Mouse (Mus musculus): ENCODE measurements around the gene Chek2.
"Not testable (repeated sequence)": the region's sequence is repeated elsewhere in the genome, so short reads cannot be mapped to it uniquely, and the experiment has no call there.

Chek2 gene

DNA sequence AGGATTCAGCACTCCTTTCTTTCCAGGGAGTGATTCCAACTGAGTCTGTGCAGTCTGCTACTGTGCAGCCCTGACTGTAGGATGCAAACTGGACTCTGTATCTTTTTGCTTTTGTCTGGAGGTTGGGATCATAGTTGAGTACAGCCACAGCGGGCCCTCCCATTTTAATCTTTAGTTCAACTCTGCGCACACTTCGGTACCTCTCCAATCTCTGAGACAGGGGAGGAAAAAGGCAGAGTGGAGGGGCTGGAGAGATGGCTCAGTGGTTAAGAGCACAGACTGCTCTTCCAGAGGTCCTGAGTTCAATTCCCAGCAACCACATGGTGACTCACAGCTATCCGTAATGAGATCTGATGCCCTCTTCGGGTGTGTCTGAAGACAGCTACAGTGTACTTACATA, 1.8 kb upstream of the Chek2 start:
- intact Hi-C loops (cut with DNase I) = loop anchor here (10.0 kb wide), 1 partner anchor 427 kb away; no protein-coding TSS in a partner anchor

DNA sequence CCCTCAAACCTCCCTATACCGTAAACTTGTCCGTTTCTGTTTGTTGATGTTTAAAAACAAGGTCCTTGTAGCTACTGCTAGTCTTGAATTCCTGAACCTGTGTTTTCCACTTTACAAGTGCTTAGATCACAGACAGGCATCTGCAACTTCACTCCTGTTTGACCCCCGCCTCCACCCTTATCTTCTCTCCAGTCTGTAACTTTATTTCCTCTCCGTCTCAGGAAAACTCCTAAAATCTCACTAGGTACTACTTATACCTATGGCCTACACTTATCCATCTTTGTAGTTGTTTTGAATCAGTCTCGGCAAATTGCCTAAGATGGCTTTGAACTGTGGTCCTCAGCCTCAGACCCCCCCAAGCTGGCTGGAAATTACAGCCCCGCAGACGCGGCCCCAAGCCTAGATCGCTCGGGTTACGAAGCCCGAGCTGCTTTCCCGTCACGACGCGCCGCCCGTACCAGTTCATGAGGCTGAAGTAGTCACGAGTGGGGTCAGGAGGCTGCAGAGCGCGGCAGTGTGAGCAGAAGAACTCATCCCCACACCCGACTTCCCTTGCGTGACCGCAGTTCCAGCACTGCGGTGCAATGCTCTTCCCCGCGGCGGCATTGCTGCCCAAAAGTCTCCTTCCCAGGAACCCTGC, 621 bp upstream of the Chek2 start:
- intact Hi-C loops (cut with DNase I) = loop anchor here (10.0 kb wide), 1 partner anchor 426 kb away; no protein-coding TSS in a partner anchor

DNA sequence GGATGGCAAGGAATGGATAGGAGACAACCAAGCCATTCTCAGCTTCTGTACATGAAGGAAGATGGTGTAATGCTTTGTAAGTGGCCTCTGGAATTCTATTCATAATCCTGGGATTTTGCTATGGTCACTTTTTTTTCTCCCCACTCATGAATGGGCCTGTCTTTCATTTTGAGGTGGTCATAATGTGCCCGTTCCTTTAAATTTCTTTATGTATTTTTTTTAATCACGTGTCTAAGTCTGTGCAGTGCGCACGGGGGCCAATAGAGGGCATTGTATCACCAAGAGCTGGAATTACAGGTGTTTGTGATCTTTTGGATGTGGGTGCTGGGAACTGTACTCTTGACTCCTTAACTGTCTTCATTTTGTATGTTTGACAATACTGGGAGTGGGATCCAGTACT, 686 bp downstream of the Chek2 start:
- intact Hi-C loops (cut with DNase I) = no loop called here

DNA sequence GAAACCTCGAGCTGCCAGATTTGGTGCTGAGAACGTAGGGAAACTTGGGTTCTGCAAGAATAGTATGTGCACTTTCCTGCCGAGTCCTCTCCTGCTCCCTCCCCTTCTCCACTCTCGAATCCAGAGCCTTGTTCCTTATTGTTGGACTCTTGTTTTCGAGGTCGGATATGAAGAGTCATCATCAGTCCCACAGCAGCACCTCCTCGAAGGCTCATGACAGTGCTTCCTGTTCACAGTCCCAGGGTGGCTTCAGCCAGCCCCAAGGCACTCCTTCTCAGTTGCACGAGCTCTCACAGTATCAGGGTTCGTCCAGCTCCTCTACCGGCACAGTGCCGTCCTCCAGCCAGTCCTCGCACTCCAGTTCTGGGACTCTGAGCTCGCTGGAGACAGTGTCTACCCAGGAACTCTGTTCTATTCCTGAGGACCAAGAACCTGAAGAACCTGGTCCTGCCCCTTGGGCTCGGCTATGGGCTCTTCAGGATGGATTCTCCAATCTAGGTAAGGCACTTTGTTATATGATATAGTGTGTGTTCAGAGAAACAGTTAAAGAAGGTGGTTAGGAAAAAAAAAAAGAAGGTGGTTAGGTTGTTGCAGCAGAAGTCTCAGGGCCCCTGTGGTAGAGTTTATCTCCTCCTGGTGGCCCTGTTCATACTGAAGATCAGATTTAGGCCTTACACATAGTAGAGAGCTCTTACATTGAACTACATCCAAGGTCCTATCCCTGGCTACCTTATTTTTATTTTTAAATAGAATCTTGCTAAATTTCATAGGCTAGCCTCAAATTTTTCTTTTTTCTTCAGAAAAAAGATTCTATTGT, 1.5 kb downstream of the Chek2 start:
- intact Hi-C loops (cut with DNase I) = no loop called here

DNA sequence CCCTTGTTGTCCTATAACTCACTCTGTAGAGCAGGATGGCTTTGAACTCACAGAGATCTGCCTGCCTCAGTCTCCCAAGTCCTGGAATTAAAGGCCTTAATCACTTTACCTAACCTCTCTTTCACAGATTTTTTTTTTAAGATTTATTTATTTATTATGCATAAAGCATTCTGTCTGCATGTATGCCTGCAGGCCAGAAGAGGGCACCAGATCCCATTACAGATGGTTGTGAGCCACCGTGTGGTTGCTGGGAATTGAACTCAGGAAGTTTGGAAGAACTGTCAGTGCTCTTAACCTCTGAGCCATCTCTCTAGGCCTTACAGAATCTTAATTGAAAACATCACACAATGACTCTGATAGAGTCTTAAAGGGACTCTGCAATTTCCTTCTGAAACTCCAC, 13.2 kb downstream of the Chek2 start:
- intact Hi-C loops (cut with DNase I) = no loop called here

DNA sequence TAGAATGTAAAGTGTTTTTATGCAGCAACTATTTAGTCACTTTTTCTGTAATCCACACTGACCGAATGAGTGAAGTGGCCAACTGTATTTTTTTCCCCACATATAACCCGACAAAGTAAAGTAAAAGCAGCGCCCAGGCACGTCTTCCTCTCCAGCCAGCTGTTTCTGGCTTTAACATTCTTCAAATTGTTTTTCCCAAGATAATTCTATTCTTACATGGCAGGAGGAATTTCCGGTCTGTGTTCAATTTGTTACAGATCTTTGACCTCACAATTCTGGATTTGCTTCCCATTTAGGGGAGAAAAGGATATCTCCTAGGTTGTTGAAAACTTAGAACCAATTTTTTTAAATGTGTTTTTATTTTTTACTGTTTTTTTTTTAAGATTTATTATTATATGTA, 17.3 kb downstream of the Chek2 start:
- intact Hi-C loops (cut with DNase I) = no loop called here

DNA sequence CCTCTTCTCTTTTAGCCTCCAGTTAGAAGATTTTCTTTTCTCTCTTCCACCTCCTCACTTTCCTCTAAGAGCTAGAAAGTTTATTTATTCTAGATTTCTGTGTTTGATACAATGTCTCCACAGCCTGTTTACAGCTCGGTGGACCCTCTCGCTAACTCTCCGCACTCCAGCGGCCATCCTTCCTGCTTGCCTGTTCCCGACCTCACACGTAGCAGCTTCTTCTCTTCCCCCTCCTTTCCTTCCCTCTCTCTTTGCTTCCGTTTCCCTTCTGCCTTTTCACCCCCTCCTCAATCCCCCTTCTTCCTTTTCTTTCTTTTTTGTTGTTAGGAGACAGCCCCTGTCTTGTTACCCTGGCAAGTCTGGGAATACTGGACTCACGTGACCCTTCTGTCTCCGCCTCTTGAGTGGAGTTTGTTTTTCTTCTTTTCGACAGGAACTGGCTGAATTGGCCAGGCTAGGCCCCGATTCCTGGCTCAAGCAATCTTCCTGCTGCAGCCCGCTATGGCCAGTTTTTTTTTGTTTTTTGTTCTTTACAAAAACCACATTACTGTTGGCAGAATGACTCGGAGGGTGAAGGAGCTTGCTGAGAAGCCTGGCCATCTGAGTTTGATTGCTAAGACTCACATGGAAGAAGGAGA, 19.4 kb downstream of the Chek2 start:
- intact Hi-C loops (cut with DNase I) = no loop called here

DNA sequence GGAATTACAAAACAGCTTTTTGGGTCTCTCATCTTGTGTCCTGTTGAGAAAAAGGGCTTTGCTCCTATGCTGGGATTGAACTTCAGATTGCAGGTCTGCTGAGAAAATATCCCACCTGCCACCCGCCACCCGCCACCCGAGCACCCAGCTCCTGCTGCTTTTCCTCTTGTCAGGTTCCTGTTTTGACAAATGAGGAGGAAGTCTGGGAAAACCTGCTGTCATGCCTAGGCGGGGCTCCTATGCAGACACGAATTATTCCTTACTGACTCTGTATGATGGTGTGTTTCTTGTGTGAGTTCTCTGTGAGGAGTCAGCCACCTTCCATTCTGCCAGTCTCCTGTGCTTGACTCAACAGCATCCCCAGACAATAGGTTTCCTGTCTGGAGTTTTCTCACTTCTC, 20.7 kb downstream of the Chek2 start:
- intact Hi-C loops (cut with DNase I) = no loop called here

DNA sequence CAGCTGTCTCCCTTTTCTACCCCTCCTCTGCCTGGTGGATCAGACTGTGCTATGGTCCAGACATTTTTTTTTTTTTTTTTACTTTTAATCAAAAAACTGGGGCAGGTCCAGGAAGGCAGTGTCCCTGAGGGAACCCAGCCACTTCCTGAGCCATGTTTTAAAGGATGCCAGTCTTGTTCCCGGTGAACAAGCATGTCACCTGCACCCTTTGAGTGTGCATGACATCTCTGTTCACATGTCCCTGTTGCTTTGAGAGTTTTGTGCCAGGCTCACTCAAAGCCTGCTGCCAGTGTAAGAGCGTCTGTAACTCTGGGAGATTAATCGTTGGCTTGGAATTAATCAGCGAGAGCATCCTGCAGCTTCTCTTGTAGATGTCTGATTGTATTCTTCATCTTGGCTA, 28.7 kb downstream of the Chek2 start:
- intact Hi-C loops (cut with DNase I) = no loop called here

DNA sequence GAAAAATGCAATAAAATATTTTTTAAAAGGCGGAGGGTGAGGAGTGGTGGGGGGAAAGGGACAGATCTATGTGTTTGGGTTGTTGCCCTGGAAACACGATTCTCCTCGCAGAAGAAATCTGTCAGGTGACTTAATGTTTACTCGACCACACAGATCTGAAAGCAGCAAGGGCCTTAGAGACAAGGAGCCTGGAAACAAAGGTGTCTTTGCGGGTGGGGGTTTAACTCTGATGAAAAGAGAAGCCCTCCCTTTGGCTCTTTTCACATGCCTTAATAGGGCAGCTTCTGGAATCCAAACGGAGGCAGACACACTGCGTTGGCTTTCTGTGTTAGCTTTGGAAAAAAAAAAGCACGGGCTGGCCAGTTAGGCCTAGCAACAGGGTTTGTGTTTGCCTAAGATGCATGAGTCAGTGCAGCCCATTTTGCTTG, 29.5 kb downstream of the Chek2 start:
- intact Hi-C loops (cut with DNase I) = no loop called here

DNA sequence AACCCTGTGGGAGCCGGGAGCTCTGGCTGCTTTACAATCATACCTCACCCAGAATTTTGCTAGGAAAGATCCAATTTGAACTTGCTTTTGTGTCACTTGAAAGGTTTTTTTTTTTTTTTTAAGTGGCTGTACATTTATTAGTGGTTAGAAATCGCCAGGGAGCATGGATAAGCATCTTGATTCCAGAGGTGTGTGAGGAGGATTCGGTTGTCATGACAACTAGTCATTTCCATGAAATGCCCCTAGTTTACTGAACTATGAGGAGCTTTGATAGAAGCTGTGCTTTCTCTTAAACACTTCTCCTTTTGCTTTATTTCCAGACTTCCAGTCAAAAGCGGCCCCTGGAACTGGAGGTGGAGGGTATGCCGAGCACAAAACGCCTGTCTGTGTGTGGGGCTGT, 33.4 kb downstream of the Chek2 start:
- intact Hi-C loops (cut with DNase I) = no loop called here

DNA sequence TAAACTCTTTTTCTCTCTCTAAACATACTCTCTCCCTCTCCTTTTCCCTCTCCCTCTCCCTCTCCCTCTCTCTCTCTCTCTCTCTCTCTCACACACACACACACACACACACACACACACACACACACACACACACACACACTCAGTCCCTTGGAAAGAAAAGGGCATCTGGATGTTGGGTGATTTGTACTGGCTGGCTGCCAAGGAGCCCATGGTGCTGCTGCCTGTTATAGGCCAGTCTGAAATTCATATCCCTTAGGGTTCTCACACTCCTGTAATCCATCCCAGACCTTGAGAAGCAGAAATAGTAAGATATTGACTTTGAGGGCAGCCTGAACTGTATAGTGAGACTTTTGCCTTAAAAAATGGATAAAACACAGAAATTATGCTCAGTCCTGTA, 34.9 kb downstream of the Chek2 start:
- intact Hi-C loops (cut with DNase I) = no loop called here

DNA sequence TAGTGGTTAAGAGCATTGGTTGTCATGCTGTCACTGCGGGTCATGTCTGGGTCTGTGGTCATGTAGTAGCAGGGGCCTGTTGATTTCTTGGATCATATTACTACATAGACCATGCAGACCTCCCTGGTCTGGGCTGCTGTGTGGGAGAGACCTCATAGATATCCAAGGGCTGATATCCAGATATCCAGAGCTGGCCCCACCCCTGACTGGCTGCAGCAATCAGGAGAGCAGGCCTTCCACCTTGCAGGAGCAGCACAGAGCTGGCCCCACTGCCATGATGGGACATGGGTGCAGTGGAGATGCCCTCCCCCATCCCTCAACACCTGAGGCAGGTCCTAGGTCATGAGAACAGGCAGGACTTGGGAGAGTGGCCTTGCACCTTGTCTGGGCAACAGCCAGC, 35.5 kb downstream of the Chek2 start:
- intact Hi-C loops (cut with DNase I) = no loop called here

DNA sequence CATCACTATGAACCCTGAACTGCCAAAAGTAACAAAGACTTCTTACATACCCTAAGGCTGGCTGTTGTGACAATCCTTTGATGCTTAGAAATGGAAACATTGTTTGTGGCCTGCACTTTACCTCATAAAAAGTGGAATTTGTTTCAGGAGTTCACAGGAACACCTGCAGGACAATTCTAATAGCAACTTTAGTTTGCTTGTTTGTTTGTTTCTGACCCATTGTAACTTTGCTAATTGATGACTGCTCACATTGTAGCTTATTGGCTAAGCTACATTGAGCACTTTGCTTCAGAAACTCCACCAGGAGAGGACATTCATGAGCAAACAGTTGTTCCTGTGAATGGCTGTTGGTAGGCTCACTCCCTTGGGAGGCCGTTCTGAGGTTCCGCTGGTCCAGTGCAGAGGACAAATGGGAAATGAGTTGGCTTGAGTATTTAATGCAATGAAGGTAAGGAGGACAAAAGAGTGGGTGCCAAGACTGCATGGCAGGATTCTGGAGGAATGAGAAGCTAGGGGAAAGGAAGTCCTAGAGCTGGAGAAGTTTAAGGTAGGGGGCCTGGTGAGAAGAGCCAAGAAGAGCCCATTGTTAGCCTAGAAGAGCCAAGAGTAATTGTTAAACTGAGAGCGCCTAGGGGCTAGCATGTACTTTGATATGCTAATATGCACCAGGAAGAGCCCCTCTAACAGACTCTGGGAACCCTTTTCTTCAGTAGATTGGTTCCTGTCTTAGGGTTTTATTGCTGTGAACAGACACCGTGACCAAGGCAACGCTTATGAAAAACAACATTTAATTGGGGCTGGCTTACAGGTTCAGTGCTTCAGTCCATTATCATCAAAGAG, 38.1 kb downstream of the Chek2 start:
- intact Hi-C loops (cut with DNase I) = no loop called here

DNA sequence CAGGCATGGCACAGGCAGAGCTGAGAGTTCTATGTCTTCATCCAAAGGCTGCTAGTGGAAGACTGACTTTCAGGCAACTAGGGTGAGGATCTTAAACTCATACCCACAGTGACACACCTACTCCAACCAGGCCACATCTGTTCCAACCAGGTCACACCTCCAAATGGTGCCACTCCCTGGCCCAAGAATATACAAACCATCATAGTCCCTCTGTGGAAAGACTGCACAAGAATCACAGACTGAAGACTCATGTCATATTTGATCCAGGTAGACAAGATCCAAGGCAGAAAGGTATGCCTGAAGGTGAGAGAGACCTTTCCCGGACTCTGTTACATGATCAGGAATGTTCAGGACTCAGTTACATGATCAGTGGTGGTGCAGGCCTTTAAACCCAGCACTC, 38.7 kb downstream of the Chek2 start:
- intact Hi-C loops (cut with DNase I) = not testable (repeated sequence)

DNA sequence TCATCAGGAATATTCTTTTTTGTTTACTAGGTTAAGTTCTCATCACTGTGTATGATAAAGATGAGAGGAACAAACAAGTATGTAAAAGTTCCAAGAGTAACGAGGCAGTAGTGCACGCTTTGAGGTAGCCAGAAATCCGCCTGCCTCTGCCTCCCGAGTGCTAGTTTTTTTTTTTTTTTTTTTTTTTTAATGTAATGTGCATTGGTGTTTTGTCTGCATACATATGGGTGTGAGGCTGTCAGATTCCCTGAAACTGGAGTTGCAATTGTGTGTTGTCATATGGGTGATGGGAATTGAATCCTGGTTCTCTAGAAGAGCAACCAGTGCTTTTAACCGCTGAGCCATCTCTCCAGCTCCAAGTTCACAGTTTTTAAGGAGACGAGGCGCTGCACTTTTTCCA, 39.3 kb downstream of the Chek2 start:
- intact Hi-C loops (cut with DNase I) = no loop called here

DNA sequence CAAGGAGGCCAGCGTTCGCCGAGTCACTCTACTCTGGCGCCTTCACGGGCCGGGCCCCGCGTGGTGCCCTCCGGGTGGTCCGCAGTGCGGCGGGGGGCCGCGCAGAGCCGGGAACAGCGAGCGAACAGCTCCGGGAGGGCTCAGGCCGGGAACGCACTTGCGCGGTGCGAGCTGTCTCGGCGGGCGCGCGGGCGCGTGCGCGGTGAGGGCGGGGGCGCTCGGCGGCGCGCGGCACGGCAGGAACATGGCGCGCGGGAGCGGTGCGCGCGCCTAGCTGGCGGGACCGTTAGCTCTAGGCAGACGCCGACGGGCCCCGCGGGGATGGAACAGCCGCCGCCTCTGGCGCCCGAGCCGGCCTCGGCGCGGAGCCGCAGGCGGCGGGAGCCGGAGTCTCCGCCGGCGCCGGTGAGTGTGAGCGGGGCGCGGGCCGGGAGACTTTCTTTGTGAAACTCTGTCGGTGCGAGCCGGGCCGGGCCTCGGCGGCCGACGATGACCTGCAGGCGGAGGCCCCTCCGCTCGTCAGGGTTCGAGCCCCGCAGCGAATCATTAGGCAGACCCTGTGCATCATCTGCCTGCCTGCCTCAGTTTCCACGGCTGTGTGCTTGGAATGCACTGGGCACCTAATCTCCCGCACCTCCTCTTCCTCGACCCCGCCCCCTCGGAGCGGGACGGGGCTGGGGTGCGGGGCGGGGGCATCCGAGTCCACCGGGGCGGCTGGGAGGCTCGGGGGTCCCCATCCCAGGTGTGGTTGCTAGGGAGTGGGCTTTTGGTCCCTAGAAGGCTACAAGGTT, 40.0 kb downstream of the Chek2 start, which contains the start of gene Ttc28:
Ttc28 (plus strand) TSS at position 220 of the 791 bp plus-strand sequence.
- intact Hi-C loops (cut with DNase I) = no loop called here

DNA sequence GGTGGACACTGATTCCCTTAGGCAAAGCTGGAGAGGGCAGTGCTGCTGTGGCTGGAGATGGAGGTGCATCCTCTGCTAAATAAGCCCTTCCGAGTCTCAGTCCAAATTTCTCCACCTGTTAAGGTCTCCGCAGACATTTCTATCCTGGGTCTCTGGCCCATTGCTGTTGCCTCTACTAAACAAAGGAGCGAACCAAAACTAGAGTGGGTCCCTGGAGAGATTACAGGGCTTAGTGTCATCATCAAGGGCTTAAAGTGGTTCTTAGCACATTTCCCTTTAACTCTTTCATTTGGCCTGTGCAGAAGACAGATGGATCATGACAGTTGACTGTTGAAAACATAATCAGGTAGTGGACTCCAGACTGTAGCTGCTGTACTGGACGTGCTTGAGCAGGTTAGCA, 48.8 kb downstream of the Chek2 start:
- intact Hi-C loops (cut with DNase I) = no loop called here

DNA sequence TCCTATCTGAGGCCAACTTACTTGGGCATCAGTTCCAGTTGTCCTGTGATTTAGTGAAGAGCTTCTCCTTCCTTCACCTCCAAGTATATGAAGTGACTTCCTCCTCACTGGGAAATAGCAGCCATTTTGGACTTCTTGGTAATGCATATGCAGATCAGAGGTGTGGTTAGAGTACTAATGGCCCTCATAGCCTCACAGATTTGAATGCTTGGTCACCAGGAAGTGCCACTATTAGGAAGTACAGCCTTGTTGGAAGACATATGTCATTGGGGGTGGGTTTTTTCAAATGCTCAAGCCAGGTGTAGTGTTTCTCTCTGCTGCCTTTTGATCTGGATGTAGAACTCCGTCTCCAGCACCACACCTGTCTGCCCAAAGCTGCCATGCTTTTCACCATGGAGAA, 50.2 kb downstream of the Chek2 start:
- intact Hi-C loops (cut with DNase I) = no loop called here

DNA sequence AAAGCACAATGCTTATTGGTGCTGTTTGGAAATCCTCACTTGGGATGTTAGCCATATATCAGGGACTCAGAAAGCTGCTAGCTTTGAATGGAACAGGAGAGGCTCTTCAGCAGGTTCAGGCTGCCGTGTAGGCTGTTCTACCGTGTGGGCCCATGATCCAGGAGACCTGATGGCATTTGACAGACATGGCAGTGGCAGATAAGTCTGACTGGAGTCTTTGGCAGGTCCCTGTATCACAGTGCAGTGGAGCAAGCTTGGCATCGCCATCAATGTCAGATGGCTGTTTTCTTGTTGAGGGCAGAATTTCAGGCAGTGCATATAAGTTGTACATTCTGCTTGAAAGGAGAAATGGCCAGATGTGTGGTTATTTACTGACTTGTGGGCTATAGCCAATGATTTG, 50.8 kb downstream of the Chek2 start:
- intact Hi-C loops (cut with DNase I) = no loop called here

All from adrenal gland (tissue).